Comparison of ENCODE assay signal across 21 mouse cellular contexts in genomic region chr6:90320429-90320828, GRCm38 (mm10). TPM values are rescaled to one million over a fixed set of nuclear protein-coding genes. Genes with fewer than 3 reads are reported as not detected.
DNase-seq lines count a peak whose midpoint lies in the region; ATAC-seq and TF ChIP-seq lines count a peak whose summit lies in the region.
"Had no signal": no experiment of that assay in that cellular context is flagged by ENCODE, and none has a peak within 500 bp of the region (broad histone marks: within the 10 kb centered on the region; RNA-seq: fewer than 3 reads in every experiment).

No protein-coding gene starts in this region.

- H3K4me1 ChIP-seq in kidney, embryonic 15.5 days: peaks cover 26% of the 10 kb centered on the region
- H3K4me1 ChIP-seq in liver, embryonic 11.5 days (replicated peaks; ENCODE audit: control insufficient read depth, insufficient read depth, low read length): no peaks in the 10 kb centered on the region
- H3K4me1 ChIP-seq in hindbrain, postnatal 0 days (ENCODE audit: insufficient read depth, low read length): no peaks in the 10 kb centered on the region; the same call in 1 of the 2 replicates
- H3K4me1 ChIP-seq: heart, embryonic 13.5 days had no signal

- no peak overlapping the region for H3K4me2 ChIP-seq in kidney, embryonic 15.5 days
- no peak overlapping the region for H3K4me2 ChIP-seq in liver, embryonic 11.5 days
- H3K4me2 ChIP-seq in hindbrain, postnatal 0 days (ENCODE audit: low read depth, low read length): no peak overlapping the region
- H3K4me2 ChIP-seq: heart, embryonic 13.5 days; midbrain, embryonic 11.5 days; neural tube, embryonic 13.5 days had no signal

- TF ChIP-seq CTCF in hindbrain, postnatal 0 days (IDR thresholded peaks at IDR 0.05; ENCODE audit: low read depth): no peak

- peak; percentile 51 for DNase-seq in kidney, adult 11 months
- no peak for DNase-seq in liver, embryonic 11.5 days (ENCODE audit: low spot score)
- no peak for DNase-seq in cerebellum, adult 11-12 months
- no peak for DNase-seq in hindbrain, postnatal 0 days (ENCODE audit: low spot score)
- no peak for DNase-seq in urinary bladder, adult 18-20 months (ENCODE audit: low spot score in 2 of 2)
- DNase-seq: adrenal gland, adult 2 months; cerebellum, adult 9-11 months; lung, postnatal 10 days; retina, postnatal 1 day had no signal

- H3K27ac ChIP-seq in kidney, embryonic 15.5 days: peak overlapping the region; percentile 64
- peak overlapping the region; percentile 67 for H3K27ac ChIP-seq in liver, embryonic 11.5 days (ENCODE audit: low read depth, low read length)
- H3K27ac ChIP-seq in hindbrain, postnatal 0 days: no peak overlapping the region
- H3K27ac ChIP-seq: heart, embryonic 13.5 days; neural tube, embryonic 13.5 days had no signal

- peak; percentile 82 for ATAC-seq in kidney, embryonic 15.5 days (replicated peaks; ENCODE audit: low FRiP score)
- ATAC-seq in liver, embryonic 11.5 days (replicated peaks; ENCODE audit: low FRiP score): peak; percentile 55
- ATAC-seq in neutrophil, adult 5-6 weeks (ENCODE audit: extremely low read depth, insufficient number of reproducible peaks, low FRiP score, poor library complexity, severe bottlenecking): peak; percentile 40
- ATAC-seq in hindbrain, postnatal 0 days: no peak

- 64% methylated on average over 5 of the region's 5 CpGs for WGBS in kidney, embryonic 15.5 days
- 69% methylated on average over 5 of the region's 5 CpGs for WGBS in liver, embryonic 11.5 days
- WGBS in hindbrain, postnatal 0 days: 89% methylated on average over 5 of the region's 5 CpGs

- H3K4me3 ChIP-seq in kidney, embryonic 15.5 days (replicated peaks): no peak overlapping the region
- no peak overlapping the region for H3K4me3 ChIP-seq in liver, embryonic 11.5 days (ENCODE audit: low read depth, low read length)
- no peak overlapping the region for H3K4me3 ChIP-seq in hindbrain, postnatal 0 days (ENCODE audit: low read length)
- H3K4me3 ChIP-seq: heart, embryonic 13.5 days; neural tube, embryonic 13.5 days had no signal

- no peaks in the 10 kb centered on the region for H3K36me3 ChIP-seq in kidney, embryonic 15.5 days
- H3K36me3 ChIP-seq in liver, embryonic 11.5 days (ENCODE audit: control insufficient read depth, insufficient read depth, low read length): no peaks in the 10 kb centered on the region
- no peaks in the 10 kb centered on the region for H3K36me3 ChIP-seq in hindbrain, postnatal 0 days (ENCODE audit: insufficient read depth, low read length)
- H3K36me3 ChIP-seq: heart, embryonic 13.5 days; neural tube, embryonic 13.5 days had no signal

- 0 out of 2 replicates have a peak, but pooled peaks cover 3% of the 10 kb centered on the region for H3K27me3 ChIP-seq in kidney, embryonic 15.5 days
- peaks cover 4% of the 10 kb centered on the region; the same call in 1 of the 2 replicates for H3K27me3 ChIP-seq in liver, embryonic 11.5 days (replicated peaks; ENCODE audit: control insufficient read depth, insufficient read depth, low read length)
- H3K27me3 ChIP-seq in hindbrain, postnatal 0 days (ENCODE audit: insufficient read depth, low read length): no peaks in the 10 kb centered on the region

- H3K9me3 ChIP-seq in kidney, embryonic 15.5 days (replicated peaks): no peaks in the 10 kb centered on the region
- H3K9me3 ChIP-seq in liver, embryonic 11.5 days (ENCODE audit: control insufficient read depth, low read length): no peaks in the 10 kb centered on the region
- no peaks in the 10 kb centered on the region for H3K9me3 ChIP-seq in hindbrain, postnatal 0 days (ENCODE audit: low read length)
- H3K9me3 ChIP-seq: heart, embryonic 13.5 days; neural tube, embryonic 13.5 days had no signal

- H3K9ac ChIP-seq in kidney, embryonic 15.5 days: no peak overlapping the region
- H3K9ac ChIP-seq in liver, embryonic 11.5 days (ENCODE audit: low read depth, low read length): no peak overlapping the region
- no peak overlapping the region for H3K9ac ChIP-seq in hindbrain, postnatal 0 days (replicated peaks; ENCODE audit: low read length)
- H3K9ac ChIP-seq: forebrain, postnatal 0 days; heart, embryonic 13.5 days; neural tube, embryonic 13.5 days had no signal

RNA-seq across cellular contexts. Expression of gene Chst13, which starts 4.6 kb away (rescaled TPM):
- polyA plus RNA-seq in kidney, embryonic 15.5 days (2015; fragmentation: Nextera tagmentation; extraction: Ambion mirVana): 4.9 and 5.6 TPM in 2 replicates
- polyA plus RNA-seq in liver, embryonic 11.5 days (2014; fragmentation: Nextera tagmentation; extraction: Ambion mirVana): 16.7 and 17.4 TPM in 2 replicates
- 0.86 and 2.4 TPM in 2 replicates for total RNA-seq in neutrophil, adult 5-6 weeks (2017)
- total RNA-seq in hindbrain, postnatal 0 days (2014; rRNA removed): 0.11 and 0.21 TPM in 2 replicates
- 0.20 and 0.35 TPM in 2 replicates for polyA plus RNA-seq in hindbrain, postnatal 0 days (2015; fragmentation: Nextera tagmentation; extraction: Ambion mirVana)
- total RNA-seq: adrenal gland, adult 2 months; forebrain, postnatal 0 days; hematopoietic stem cell, adult 5-6 weeks had no signal
- polyA plus RNA-seq: forebrain, postnatal 0 days; heart, embryonic 13.5 days; limb, embryonic 11.5 days; midbrain, embryonic 11.5 days had no signal

RNA-seq across cellular contexts. Expression of gene Uroc1, which starts 12.7 kb away (rescaled TPM):
- polyA plus RNA-seq in kidney, embryonic 15.5 days (2015; fragmentation: Nextera tagmentation; extraction: Ambion mirVana): 0.17 and 0.44 TPM in 2 replicates
- 2.6 and 3.0 TPM in 2 replicates for polyA plus RNA-seq in liver, embryonic 11.5 days (2014; fragmentation: Nextera tagmentation; extraction: Ambion mirVana)
- not detected in 2 replicates for total RNA-seq in neutrophil, adult 5-6 weeks (2017)
- 0.07 TPM in 1 of 2 replicates, not detected in the other for total RNA-seq in hindbrain, postnatal 0 days (2014; rRNA removed)
- 0.04 TPM in 1 of 2 replicates, not detected in the other for polyA plus RNA-seq in hindbrain, postnatal 0 days (2015; fragmentation: Nextera tagmentation; extraction: Ambion mirVana)
- total RNA-seq: forebrain, postnatal 0 days; gastrocnemius, postnatal 14 days; hematopoietic stem cell, adult 5-6 weeks had no signal
- polyA plus RNA-seq: forebrain, postnatal 0 days; intestine, embryonic 14.5 days; midbrain, embryonic 11.5 days; neural tube, embryonic 13.5 days had no signal

RNA-seq across cellular contexts. Expression of gene BC048671, which starts 19.4 kb away (rescaled TPM):
- not detected in 2 replicates for polyA plus RNA-seq in kidney, embryonic 15.5 days (2015; fragmentation: Nextera tagmentation; extraction: Ambion mirVana)
- polyA plus RNA-seq in liver, embryonic 11.5 days (2014; fragmentation: Nextera tagmentation; extraction: Ambion mirVana): not detected in 2 replicates
- total RNA-seq in neutrophil, adult 5-6 weeks (2017): not detected in 2 replicates
- not detected in 2 replicates for total RNA-seq in hindbrain, postnatal 0 days (2014; rRNA removed)
- polyA plus RNA-seq in hindbrain, postnatal 0 days (2015; fragmentation: Nextera tagmentation; extraction: Ambion mirVana): not detected in 2 replicates
- total RNA-seq: adrenal gland, adult 2 months; forebrain, postnatal 0 days; gastrocnemius, postnatal 14 days; hematopoietic stem cell, adult 5-6 weeks had no signal
- polyA plus RNA-seq: adrenal gland, adult 2 months; forebrain, postnatal 0 days; heart, embryonic 13.5 days; intestine, embryonic 14.5 days; limb, embryonic 11.5 days; midbrain, embryonic 11.5 days; neural tube, embryonic 13.5 days; spleen, adult 2 months; urinary bladder, adult 2 months had no signal

RNA-seq across cellular contexts. Expression of gene Zxdc, which starts 48.9 kb away (rescaled TPM):
- 8.9 and 9.1 TPM in 2 replicates for polyA plus RNA-seq in kidney, embryonic 15.5 days (2015; fragmentation: Nextera tagmentation; extraction: Ambion mirVana)
- 6.6 and 6.9 TPM in 2 replicates for polyA plus RNA-seq in liver, embryonic 11.5 days (2014; fragmentation: Nextera tagmentation; extraction: Ambion mirVana)
- total RNA-seq in neutrophil, adult 5-6 weeks (2017): 27.0 and 29.1 TPM in 2 replicates
- 45.7 and 49.7 TPM in 2 replicates for total RNA-seq in hindbrain, postnatal 0 days (2014; rRNA removed)
- polyA plus RNA-seq in hindbrain, postnatal 0 days (2015; fragmentation: Nextera tagmentation; extraction: Ambion mirVana): 7.4 and 7.8 TPM in 2 replicates
